Mouse (Mus musculus) gastrocnemius, postnatal 36 days (tissue): ENCODE data around the gene Slc9a2. TPM values are rescaled to one million over a fixed set of nuclear protein-coding genes. Genes with fewer than 3 reads are reported as not detected.
A peak's percentile ranks its signal among the peaks of the same experiment; 100 is the strongest.
"Not testable (repeated sequence)": the region's sequence is repeated elsewhere in the genome, so short reads cannot be mapped to it uniquely, and the experiment has no call there.

Experiments used
- DNase-seq, 2 experiments: peaks; one replicate each; pipeline ENCODE4 v3.0.0; 2022
- intact Hi-C: fragments of 180-260 bp; cut with DNase I; formaldehyde crosslinking; loops from one replicate; pipeline ENCODE4 v1.15.1; 2025
- total RNA-seq, 2 experiments: library from RNA; stranded (reverse); gene quantifications; 2 replicates each; pipeline ENCODE4 v1.2.3; 2021

Gene Slc9a2
- total RNA-seq, 2 experiments from 2014 or later = 18.5 to 21.0 TPM

DNA sequence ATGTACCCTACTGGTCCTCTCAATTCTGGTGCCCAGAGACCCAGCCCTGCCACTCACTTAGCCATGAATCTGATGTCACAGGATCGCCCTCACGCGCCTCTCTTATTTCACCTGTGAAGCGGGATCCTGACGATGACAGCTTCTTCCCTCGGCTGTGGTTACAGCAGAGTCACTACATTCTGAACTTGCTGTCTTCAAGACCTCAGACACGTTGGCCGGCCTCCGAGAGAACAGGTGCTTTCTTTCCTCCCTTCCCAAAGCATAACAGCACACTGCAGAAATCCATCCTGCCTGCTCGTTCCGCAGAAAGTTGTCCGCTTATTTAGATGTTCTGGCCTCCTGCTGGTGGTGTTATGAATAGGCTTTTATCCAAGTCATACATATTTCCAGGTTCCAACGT lies 13.9 kb downstream of the Slc9a2 start:
- DNase-seq = peak in 1 of 2 experiments; percentile 34
- intact Hi-C loops = no loop called here

DNA sequence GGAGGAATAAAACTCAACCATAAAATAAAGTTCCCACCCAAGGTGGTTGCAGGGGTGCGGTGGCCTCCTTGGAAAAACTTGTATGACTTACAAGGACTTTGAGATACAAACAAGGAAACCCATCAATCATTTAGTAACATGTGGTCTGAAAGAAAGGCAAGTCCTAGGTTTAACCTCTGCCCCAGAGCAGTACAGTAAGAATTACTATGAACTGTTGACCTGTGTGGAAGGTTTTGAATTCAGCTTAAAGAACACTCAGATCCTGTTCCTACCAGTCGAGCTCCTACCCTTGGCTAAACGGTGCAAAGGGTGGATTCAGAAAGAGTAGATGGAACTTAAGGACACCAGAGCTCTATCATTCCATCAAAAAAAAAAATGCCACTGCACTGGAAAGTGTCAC lies 16.1 kb downstream of the Slc9a2 start:
- no peak for DNase-seq
- intact Hi-C loops = no loop called here

DNA sequence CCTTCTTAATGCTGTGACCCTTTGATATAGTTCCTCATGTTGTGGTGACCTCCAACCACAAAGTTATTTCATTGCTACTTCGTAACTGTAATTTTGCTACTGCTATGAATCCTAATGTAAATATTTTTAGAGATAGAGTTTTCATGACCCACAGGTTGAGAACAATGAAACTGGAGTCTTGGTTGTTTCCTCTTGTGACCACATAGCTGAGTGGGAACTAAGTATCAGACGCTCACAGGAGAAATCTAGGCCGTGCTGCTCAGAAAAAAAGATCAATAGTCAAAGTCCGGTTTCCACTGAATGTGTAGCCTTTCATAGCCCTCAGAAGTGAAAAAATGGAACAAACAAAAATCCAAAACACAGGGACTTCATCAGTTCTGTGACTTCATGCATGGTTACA lies 24.7 kb downstream of the Slc9a2 start:
- intact Hi-C loops = no loop called here
- no peak for DNase-seq

DNA sequence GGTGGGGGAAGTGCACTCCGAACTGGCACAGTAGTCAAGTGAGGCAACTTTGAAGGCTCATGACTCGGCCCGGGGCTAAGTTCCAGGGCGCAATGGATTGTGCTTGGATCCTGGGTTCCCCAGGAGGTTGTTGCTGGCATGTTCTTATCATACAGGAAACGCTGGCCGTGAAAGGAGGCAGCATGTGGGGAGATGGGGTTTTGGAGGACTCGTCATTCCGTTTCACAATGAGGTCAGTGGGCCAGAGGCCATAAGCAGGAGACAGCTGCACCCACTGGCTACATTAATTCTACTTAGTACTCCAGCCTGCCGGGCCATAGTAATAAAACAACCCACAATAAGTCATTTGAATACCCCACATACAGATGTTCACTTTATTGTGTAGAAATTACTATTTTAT lies 34.6 kb downstream of the Slc9a2 start:
- intact Hi-C loops = no loop called here
- DNase-seq = peak in 1 of 2 experiments; percentile 7

DNA sequence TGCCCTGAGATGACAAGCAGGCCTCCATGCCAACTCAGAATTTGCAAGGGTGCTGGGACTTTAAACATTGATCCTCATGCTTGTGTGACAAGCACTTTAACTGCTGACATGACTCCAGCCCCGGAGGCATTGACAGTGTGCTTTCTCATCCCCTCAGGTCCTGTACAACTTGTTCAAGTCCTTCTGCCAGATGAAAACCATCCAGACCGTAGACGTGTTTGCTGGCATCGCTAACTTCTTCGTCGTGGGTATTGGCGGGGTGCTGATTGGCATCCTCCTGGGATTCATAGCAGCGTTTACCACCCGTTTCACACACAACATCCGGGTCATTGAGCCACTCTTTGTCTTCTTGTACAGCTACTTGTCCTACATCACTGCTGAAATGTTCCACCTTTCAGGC lies 45.7 kb downstream of the Slc9a2 start:
- intact Hi-C loops = no loop called here
- DNase-seq = peak in 1 of 2 experiments; percentile 8

DNA sequence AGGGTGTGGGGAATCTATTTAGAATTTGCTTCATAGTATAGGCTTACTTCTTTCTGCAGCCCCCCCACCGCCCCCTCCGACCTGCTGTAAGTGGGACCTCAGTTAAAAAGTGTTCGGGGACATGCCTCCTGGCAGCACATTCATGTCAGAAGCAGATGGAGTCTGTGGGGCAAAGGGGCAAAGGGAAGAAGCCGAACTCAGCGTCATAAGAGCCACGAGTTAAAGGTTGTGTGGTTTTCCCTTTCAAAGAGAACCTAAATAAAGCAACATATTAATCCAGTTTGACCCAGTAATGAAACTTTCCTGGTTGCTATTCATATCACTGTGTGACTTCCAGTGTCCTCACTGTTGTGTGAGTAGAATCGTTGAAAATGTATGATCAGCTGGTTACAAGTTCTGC lies 47.0 kb downstream of the Slc9a2 start:
- no peak for DNase-seq
- intact Hi-C loops = no loop called here

DNA sequence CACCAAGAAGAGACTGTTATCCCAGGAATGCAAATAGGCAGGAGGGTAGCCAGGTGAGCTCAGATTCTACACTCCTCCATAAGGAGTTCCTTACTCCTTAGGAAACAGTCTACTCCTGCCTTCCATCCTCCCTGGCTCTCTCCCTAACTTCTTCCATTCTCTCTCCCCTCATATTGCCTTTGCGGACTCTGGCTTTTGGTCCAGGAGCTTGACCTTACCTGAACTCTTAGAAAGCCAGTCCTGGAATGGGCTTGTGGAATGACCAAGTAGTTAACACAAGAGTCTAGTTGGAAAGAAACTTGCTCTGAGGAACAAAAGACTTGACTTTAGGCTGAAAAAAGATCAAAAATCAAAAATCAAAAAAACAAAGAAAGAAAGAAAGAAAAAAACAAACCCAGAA lies 48.3 kb downstream of the Slc9a2 start:
- intact Hi-C loops = no loop called here
- DNase-seq = no peak

DNA sequence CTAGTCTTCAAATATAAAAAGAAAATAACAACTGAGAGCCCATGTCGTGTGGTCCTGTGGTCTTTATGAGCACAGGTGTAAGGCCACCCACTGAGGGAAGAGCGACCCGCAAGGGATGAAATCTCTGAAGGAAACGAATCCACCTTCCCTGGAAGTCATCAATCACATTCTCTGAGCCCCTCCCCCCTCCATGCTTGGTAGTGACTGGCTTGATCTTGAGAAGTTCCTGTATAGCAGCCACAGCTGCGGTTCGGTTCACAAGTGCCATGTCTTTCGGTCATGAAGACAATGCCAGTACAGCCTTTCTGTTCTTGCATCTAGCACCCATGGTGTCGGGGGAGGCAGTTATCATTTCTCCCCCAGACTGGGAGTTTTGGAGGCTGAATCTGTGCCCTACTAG lies 57.3 kb downstream of the Slc9a2 start:
- intact Hi-C loops = no loop called here
- DNase-seq = no peak

DNA sequence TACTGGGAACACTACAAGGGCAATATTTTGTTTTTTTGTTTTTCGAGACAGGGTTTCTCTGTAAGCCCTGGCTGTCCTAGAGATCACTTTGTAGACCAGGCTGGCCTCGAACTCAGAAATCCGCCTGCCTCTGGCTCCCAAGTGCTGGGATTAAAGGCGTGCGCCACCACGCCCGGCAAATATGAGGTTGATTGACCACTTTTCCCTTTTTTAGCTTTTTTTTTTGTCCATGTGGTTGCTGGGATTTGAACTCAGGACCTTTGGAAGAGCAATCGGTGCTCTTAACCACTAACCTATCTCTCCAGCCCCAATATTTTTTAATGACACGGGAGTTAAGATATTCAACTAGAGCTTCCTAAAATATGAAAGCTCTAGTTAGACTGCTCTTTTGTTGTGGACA lies 57.9 kb downstream of the Slc9a2 start:
- intact Hi-C loops, DNase-seq: not testable (repeated sequence)

DNA sequence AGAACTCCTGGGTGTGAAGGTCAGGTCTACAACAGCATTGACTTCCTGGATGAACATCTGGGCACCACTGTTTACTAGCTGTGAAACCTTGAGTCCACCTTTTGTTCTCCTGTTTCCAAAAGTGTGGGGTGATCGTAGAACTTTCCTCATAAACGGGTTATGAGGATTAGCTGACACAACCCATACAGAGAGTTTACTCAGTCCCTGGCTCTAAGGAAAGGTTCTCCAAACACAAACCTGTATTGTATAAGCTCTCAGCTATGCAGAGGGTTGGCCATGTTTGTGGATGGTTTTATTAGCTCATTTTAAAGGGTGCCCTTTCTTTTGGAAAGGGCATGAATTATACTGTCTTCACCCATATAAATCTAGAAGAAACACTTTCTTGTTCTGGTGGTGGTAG lies 60.4 kb downstream of the Slc9a2 start:
- intact Hi-C loops = no loop called here
- no peak for DNase-seq

DNA sequence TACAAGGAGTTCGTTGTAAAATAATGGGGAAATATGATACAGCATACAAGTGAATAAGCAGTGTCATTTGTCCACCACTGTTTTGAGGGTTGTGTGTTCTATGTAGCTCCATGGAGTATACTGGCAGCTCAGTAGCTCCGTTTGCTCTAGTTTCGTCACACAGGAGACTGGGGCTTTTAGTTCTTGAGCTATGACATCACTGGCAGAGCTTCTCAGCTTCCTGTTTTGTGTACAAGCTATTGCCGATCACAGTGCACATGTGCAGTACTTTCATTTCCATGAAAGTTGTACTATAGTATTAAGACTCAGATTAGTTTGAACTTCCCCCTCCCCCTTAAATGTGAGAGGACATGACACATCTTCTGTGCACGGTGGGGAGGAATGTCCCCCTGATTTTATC lies 65.7 kb downstream of the Slc9a2 start:
- intact Hi-C loops = no loop called here
- no peak for DNase-seq

DNA sequence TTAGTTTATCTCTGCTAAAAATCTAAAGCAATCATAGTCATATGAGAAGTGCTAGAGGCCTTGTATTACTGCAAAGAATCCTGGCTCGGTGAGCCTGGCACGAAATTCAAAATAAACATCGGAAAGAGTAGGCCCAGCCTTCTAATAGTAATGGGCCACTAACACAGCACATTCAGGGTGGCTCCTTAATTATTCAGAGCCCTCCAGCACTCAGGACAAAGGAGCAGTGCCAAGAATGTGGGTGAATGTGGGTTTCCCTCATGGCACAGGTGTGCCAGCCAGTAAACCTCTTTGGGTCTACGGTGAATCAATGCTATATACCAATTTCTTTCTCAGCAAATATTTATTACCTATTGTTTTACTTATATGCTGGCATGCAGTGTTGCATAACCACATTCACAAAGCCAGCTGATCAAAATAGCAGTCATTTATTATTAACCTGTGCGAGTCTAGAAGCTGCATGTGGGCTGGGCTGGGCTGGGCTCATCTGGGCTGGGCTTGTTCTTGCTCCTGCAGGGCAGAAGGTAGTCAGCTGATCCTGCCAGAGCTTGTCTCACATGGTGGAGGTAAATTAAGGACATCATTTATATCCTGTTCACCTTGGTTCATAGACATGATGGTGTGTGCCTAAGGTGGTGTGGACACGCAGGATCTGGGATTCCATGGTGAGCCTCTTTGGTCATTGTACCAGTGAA lies 79.5 kb downstream of the Slc9a2 start:
- intact Hi-C loops = no loop called here
- no peak for DNase-seq

DNA sequence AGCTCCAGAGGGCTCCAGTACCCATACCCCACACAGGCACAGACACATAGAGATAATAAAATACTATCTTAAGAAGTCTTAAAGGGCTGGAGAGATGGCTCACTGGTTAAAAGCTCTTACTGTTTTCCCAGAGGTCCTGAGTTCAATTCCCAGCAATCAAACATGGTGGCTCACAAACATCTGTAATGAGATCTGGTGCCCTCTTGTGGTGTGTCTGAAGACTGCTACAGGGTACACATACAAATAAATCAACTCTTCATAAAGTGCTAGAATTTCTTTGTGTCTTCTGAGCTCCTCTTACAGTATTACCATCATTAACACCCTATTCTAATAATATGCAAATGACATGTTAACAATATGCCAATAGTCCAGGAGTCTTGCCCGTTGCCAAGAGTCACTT lies 83.7 kb downstream of the Slc9a2 start:
- intact Hi-C loops = no loop called here

DNA sequence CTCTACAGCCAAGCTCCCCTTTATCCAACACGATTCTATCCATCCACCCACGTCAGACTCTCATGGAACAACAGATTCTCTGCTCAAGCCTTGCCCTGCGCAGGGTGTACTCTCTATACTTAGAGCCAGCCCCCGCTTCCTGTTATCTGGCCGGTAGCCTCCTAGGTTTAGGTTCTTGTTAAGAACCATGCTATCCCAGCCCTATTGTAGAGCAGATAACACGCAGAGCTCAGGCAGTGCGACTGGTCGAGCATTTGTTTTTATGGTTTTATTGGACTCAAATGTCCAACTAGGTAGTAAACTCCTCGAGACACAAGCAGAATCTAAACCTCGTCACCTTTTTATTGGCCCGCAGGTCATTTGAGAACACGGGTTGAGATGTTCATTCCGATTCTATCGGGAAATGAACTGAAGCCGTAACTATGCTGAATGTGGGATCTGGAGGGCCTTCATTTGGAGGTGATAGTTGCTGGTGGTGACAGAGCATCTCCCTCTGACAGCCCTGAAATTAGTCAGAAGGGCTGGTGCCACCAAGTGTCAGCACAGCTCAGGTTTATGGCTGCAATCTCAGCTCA lies 84.4 kb downstream of the Slc9a2 start:
- DNase-seq = no peak
- intact Hi-C loops = loop anchor here (5.0 kb wide), 1 partner anchor 82 kb away; the partner anchor contains the start of gene Slc9a2

More for the DNA sequence above, 83.7 kb downstream of the Slc9a2 start:
- no peak for DNase-seq

DNA sequence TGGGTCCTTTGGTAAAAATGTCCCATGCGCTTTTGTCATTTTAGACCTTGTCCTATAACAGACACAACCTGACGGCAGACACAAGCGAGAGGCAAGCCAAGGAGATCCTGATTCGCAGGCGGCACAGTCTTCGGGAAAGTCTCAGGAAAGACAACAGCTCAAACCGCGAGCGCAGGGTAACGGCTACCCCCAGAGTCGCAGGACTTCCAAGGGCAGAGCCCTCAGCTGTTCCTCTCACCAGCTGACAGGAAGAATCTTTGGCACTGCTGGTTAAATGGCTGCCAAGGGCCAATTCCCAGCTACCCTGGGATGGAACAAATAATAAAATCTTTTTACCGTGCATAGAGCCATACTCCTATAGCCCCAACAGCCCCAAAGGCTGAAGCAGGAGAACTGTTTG lies 85.1 kb downstream of the Slc9a2 start:
- DNase-seq = peak in 1 of 2 experiments; percentile 18
- intact Hi-C loops = loop anchor here (5.0 kb wide), 1 partner anchor 83 kb away; the partner anchor contains the start of gene Slc9a2

DNA sequence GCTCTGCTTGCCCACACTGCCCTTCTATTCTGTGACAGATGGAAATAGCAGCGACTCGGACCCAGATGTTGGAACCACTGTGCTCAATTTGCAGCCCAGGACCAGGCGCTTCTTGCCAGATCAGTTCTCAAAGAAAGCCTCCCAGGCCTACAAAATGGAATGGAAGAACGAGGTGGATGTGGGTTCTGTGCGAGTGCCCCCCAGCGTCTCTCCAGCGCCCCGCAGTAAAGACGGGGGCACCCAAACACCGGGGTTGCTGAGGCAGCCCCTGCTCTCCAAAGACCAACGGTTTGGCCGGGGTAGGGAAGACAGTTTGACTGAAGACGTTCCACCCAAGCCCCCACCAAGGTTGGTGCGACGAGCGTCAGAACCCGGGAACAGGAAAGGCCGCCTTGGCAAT lies 87.2 kb downstream of the Slc9a2 start:
- no peak for DNase-seq
- intact Hi-C loops = loop anchor here (5.0 kb wide), 1 partner anchor 85 kb away; the partner anchor contains the start of gene Slc9a2

DNA sequence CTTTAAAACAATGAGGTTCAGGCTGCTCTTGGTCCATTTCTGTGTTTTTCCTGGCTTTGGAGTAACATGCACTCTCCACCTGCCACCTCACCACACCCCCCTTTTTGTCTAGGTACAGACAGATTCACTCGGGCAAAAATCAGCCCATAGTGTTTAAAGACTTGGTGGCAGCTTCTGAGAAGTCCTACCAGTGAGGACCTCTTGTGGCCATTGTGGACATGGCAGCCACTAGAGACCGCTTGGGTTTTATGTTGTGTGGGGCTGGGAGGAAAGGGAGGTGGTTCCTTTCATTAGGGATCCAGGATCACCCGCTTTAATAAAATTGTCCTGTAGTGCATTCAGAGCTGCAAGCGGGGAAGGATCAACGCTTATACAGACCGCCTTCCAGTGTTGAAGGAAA lies 88.2 kb downstream of the Slc9a2 start:
- intact Hi-C loops = loop anchor here (2.0 to 5.0 kb wide), 2 partner anchors 86 to 190 kb away; partner anchors contain the start of gene Slc9a2
- DNase-seq = peak; percentile 21 to 31

DNA sequence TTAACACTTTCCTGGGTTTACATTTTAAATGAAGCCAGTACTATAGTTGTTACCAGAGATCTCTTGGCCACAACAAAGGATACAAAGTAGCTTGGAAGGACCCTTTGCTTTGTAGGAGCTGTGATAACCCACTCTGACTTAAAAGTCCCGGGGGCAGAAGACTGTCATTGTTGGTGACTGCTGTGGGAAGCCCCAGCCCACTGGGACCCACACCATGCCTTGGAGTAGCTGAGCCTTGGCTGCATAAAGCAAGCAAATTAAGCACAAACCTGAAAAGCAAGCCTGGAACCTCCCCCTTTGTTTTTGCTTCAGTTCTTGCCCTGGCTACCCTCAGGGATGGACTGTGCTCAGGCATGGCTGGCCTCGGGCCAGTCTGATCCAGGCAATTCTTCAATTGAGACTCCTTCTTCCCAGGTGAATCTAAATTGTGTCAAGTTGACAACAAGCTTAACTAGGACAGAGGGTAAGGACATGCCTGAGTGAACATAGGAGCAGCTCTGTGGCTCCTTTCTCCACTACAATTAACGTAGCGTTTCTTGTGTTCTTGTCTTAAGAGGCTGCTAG lies 89.0 kb downstream of the Slc9a2 start:
- intact Hi-C loops = loop anchor here (2.0 to 5.0 kb wide), 2 partner anchors 87 to 191 kb away; partner anchors contain the start of gene Slc9a2
- DNase-seq = no peak

DNA sequence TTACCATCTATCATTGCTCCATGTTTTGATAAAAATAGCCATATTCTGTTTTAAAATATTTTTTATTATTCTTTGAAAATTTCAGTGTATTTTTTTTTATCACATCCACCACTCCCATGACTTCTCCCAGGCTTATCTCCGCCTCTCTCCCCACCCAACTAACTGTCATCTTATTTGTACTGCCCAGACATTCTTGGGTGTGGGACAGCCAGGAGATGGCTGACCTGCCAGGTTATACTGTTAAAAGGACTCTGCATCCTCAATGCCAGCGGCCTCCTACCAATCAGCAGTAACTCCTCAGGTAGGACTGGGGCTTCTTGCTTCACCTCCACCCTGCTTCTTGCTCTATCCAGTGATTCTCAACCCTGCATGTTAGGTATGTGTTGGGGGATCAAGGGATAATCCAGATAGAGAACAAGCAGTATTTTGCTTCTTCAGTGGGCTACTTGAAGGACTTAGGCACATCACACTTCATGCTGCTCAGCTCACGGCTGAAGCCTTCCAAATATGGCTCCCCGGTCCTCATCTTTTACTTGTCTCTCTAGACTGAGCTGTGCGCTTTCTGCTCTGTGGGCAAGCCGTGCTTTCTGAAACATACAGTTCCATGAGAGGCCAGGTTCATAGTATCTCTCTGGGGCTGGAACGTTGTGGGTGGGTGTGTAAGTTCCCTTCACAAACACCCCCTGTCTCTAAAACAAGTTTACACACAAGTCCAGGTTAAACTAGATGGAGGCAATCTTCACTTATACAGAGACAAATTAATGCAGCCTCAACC lies 91.0 kb downstream of the Slc9a2 start:
- intact Hi-C loops = no loop called here
- no peak for DNase-seq

DNA sequence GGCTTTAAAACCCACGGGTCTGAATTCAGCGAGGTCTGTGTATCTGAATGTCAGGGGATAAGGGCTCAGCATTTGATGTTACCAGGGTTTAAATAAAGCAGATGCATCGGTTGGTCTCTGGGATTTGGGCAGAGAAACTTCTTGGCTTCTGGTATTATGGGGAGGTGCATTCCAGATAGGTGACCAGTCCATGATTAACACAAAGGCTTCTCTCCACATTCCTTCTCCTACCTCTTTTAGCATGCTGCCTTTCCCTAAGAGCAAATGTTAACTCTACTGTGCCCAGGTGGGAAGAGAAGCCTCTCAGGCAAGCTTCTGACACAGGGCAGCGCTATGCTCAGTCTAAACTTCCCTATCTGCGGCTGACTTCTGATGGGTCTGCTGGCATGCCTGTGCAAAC lies 92.9 kb downstream of the Slc9a2 start:
- no peak for DNase-seq
- intact Hi-C loops = no loop called here

DNA sequence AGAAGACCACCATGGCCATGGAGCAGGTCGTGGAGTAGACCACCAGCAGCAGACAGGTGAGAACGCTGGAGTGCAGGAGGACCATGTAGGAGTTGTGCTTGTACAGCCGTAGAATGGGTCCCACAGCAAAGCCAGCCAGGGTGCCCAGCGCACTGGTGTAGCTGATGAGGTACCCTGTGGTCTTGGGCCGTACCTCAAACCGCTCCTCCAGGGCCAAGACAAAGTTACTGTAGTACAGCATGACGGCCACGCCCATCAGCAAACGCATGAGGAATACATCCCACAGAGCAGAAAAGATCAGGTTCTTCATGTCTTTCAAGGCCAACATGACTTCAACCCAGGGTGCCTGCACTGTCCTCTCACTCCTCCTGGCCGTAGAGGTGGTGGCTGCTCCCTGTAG lies 93.7 kb downstream of the Slc9a2 start:
- intact Hi-C loops = no loop called here
- no peak for DNase-seq
